In the genomic region with DNA sequence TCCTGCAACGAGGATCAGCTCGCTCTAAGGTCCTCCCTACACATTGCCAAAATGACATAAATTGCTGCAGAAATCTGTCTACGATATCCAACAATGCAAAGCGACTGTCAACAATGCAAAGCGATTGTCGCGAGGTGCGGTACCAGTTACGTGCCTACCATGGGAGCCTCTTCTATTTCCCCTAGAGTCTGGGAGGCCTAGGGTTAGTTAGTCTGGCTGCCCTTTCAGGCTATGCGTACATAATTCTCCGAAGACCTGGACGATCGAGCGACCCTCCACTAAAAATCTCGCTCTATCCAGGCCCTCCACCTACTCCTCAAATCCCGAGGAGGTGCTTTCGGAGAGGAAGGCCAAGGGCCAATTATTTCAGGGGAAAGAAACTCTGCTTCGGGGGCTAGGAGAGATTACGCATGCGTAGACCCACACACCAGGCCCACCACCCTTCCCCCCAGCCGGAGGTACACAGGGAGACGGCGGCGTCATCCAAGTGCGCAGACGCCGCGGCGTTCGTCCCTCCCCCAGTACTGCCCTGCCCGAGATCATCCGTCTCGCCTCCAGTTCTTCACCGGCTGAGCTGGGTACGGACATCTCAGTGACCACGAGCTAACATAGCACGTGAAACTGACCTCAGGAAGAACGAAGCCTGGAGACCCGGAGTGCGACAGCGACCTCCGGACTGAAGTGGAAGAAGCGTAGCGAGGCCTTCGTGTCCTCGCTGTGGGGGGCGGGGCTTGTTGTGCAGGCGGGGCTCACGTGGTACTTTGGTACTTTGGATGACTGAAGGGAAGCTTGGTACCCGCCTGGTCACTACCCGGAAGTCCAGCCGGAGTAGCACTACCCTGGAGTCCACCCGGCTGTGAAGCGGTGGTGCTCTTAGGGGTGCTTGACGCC, we compare ENCODE assay signal across 8 mouse cellular contexts. TPM values are rescaled to one million over a fixed set of nuclear protein-coding genes. Genes with fewer than 3 reads are reported as not detected.
DNase-seq lines count a peak whose midpoint lies in the region; ATAC-seq and TF ChIP-seq lines count a peak whose summit lies in the region.

A gene (minus strand): TSS at position 742 of the 891 bp plus-strand sequence.

- H3K36me3 ChIP-seq in hindbrain, embryonic 14.5 days (replicated peaks; ENCODE audit: control insufficient read depth, insufficient read depth) = no peaks in the 10 kb centered on the region

- 2% methylated on average over 55 of the region's 55 CpGs for WGBS in hindbrain, embryonic 14.5 days

- peak within 1 kb of the TSS; percentile 41 for H3K4me3 ChIP-seq in hindbrain, embryonic 14.5 days (replicated peaks; ENCODE audit: low read length)

- H3K27me3 ChIP-seq in Patski = no peaks in the 10 kb centered on the region
- no peaks in the 10 kb centered on the region for H3K27me3 ChIP-seq in hindbrain, embryonic 14.5 days (ENCODE audit: control insufficient read depth, insufficient read depth, low read length)

- peaks cover 14% of the 10 kb centered on the region for H3K4me1 ChIP-seq in hindbrain, embryonic 14.5 days (replicated peaks; ENCODE audit: control insufficient read depth, insufficient read depth, low read length)

- POLR2A ChIA-PET in Patski (lab: Charles Lee) = no interaction called here

- peak within 1 kb of the TSS; percentile 69 for H3K4me2 ChIP-seq in hindbrain, embryonic 14.5 days (replicated peaks)

- in situ Hi-C loops in Patski (cut with MboI; ENCODE audit: low pct_unique_long_range_greater_than_20kb) = loop anchor here (10.0 to 25.0 kb wide), 3 partner anchors 118 to 1060 kb away; a partner anchor contains a TSS

- H3K9ac ChIP-seq in hindbrain, embryonic 14.5 days = peak within 1 kb of the TSS; percentile 58

- peak; percentile 62 for DNase-seq in Patski (ENCODE audit: low read depth, low spot score)
- peak; percentile 95 for DNase-seq in cerebellum, postnatal 14 days
- peak; percentile 85 to 88 for DNase-seq in frontal cortex, postnatal 25 days (ENCODE audit: low spot score in 2 of 2)
- DNase-seq in hindbrain, embryonic 14.5 days (ENCODE audit: low spot score) = peak; percentile 91
- peak; percentile 93 to 94 for DNase-seq in layer of hippocampus, postnatal 36 days
- peak; percentile 96 for DNase-seq in lung, postnatal 36 days
- peak; percentile 97 for DNase-seq in retina, postnatal 1 day
- peak; percentile 85 to 86 for DNase-seq in urinary bladder, adult 18-20 months (ENCODE audit: low spot score in 2 of 2)

- no peaks in the 10 kb centered on the region for H3K9me3 ChIP-seq in hindbrain, embryonic 14.5 days (ENCODE audit: control insufficient read depth, low read length)

- no peak for TF ChIP-seq CTCF in Patski (IDR thresholded peaks at IDR 0.05)

- CTCF ChIA-PET in Patski (lab: Charles Lee) = interaction anchor here (1.4 kb wide), 1 partner anchor 102 kb away, joined by 4 read pairs; no protein-coding TSS in a partner anchor

- H3K27ac ChIP-seq in hindbrain, embryonic 14.5 days = peak within 1 kb of the TSS; percentile 92

- peak; percentile 35 for ATAC-seq in Patski
- peak; percentile 98 for ATAC-seq in hindbrain, embryonic 14.5 days (ENCODE audit: low FRiP score)

RNA-seq across cellular contexts. Expression of the gene that starts here (rescaled TPM):
- 292 TPM for polyA plus RNA-seq in Patski (2021)
- polyA plus RNA-seq in hindbrain, embryonic 14.5 days (2014; fragmentation: Nextera tagmentation; extraction: Ambion mirVana) = 53.5 and 56.1 TPM in 2 replicates
- 10 to 100 TPM; 36.1 to 40.2 TPM for total RNA-seq in layer of hippocampus, postnatal 36 days (2021)

Comparison
In these comparisons a context has a peak if more than half of its experiments do, and no peak if none do; other contexts are left out.
1. Peak in every context shown above with its lines: DNase-seq, ATAC-seq, H3K4me3 ChIP-seq and H3K27ac ChIP-seq.